Mouse (Mus musculus): ENCODE data around the gene Por. TPM values are rescaled to one million over a fixed set of nuclear protein-coding genes. Genes with fewer than 3 reads are reported as not detected.

The Por gene
- polyA plus RNA-seq, 2 experiments from 2014 or later, result 28.9 to 69.0 TPM

DNA sequence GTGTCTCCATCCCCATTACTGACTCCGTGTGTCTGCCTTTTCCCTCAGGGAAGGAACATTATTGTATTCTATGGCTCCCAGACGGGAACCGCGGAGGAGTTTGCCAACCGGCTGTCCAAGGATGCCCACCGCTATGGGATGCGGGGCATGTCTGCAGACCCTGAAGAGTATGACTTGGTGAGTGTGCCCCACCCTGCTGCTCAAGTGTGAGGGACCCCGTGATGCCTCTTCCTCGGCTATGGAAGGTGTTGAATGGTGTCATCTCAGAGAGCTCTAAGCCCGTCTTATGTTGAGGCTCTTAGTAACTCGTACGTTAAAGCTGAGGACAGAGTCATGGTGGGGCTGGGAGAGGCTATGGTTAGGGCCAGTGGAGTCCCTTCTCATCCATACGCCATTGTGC lies 59.5 kb downstream of the Por start:
- no peak for ATAC-seq

GRCm38 (mm10) chr5:135730278-135730677 lies 60.4 kb downstream of the Por start:
- ATAC-seq, result no peak

GRCm38 (mm10) chr5:135730916-135731315 lies 61.1 kb downstream of the Por start:
- no peak for ATAC-seq

GRCm38 (mm10) chr5:135731322-135731721 lies 61.5 kb downstream of the Por start:
- no peak for ATAC-seq

GRCm38 (mm10) chr5:135733071-135733470 lies 63.2 kb downstream of the Por start:
- no peak for ATAC-seq

DNA sequence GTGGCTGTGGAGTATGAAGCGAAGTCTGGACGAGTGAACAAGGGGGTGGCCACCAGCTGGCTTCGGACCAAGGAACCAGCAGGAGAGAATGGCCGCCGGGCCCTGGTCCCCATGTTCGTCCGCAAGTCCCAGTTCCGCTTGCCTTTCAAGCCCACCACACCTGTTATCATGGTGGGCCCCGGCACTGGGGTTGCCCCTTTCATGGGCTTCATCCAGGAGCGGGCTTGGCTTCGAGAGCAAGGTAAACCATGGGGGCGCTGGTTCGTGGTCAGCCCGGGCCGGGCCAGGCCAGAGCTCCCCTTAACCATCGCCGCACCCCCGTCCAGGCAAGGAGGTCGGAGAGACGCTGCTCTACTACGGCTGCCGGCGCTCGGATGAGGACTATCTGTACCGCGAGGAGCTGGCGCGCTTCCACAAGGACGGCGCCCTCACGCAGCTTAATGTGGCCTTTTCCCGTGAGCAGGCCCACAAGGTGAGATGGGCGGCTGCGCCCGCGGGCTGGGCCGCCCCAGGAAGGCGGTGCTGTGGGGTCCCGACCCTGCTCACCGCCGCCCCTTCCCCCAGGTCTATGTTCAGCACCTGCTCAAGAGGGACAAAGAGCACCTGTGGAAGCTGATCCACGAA lies 64.3 kb downstream of the Por start:
- ATAC-seq, result no peak

GRCm38 (mm10) chr5:135735741-135736140 lies 65.9 kb downstream of the Por start:
- ATAC-seq, result no peak

DNA sequence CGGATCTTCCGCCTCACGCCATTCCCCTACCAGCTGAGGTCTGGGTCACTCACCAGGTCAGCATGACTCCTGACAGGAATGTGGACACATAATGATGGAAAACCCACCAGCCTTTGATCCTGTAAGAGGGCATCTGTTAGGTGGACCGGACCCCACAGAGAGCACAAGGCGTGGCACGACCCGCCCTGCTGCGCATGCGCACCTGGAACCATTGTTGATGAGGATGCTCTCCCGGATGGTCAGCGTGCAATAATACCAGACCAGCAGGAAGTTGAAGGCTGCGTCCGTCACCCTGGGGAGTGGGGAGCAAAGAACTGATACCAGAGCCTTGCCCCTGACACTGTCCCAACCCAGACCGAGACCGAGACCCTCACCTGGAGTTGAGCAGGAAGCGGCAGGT lies 66.7 kb downstream of the Por start:
- no peak for ATAC-seq

GRCm38 (mm10) chr5:135737154-135737553 lies 67.3 kb downstream of the Por start:
- ATAC-seq, result no peak

DNA sequence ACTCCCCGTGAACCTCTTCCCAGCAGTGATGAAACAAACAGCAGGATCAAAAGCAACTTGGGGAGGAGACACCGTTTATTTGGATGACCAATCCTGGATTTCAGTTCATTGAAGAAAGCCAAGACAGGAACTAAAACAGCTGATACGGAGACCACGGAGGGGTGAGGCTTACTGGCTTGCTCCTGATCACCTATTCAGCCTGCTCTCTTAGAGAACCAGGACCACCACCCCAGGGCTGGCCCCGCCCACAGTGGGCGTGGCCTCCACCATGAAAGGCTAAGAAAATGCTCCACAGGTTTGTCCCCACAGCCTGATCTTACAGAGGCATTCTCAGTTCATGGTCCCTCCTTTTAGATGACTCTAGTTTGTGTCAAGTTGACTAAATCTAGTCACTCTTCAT lies 68.4 kb downstream of the Por start:
- no peak for ATAC-seq

DNA sequence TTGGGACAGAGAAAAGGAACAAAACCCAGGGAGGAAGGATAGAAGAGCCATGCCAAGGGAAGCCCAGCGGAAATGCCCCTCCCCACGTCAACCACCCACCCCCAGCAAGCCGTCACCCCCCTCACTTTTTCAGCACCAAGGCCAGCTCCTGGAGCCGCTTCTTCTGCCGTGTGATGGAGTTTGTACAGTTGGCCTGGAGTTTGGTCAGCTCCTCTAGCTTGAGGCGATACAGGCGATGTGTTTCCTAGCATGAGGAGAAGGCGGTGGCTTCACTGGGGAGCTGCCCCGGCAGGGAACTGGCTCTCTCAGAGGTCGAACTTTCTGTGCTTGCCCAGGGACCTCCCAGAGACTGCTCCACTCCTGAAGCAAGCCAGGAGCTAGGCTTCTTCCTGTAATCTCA lies 72.3 kb downstream of the Por start:
- ATAC-seq, result no peak

DNA sequence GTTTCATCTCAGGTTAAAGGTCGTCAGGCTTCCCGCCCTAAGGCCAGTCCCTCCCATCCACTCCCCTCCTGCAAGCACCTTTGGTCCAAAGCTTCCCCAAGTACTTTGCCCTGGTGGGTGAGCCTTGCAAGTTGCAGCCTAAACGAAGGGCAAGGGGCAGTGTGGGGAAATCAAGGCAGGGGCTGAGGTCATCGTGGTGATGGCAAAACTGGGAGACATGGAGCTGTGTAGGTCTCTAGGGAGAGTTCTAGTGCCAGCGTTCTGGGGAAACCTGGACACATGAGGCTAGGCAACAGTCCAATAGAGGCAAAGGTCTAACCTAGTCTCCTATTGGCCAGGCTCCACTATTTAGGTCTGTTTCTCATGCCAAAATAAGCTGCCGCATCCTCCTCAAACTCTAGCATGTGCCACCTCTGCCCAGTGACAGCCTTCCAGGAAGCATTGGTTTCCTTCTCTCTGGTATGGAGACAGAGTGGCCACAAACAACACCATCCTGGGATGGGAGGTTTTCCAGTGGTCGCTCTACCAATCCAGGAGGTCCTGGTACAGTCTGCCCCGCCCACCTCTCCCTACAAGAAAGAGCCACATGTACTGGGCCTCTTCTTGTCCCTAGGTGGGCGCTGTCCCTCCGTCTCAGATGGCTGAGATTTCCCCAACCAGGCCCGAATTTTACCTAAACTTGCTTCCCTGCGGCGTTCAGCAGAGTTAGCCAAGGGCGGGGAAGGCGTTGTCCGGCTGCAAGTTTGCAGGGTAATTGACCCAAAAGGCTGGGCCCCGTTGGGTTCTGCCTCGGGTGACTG lies 73.3 kb downstream of the Por start:
- ATAC-seq, result no peak

- peak; percentile 99 for ATAC-seq
These were observed 74.1 kb downstream of the Por start, which contains the start of gene Tmem120a for GRCm38 (mm10) chr5:135743741-135744609. Gene Tmem120a (minus strand): TSS chr5:135744448.

- ATAC-seq, result no peak
These were observed 74.9 kb downstream of the Por start for GRCm38 (mm10) chr5:135744742-135745141.

DNA sequence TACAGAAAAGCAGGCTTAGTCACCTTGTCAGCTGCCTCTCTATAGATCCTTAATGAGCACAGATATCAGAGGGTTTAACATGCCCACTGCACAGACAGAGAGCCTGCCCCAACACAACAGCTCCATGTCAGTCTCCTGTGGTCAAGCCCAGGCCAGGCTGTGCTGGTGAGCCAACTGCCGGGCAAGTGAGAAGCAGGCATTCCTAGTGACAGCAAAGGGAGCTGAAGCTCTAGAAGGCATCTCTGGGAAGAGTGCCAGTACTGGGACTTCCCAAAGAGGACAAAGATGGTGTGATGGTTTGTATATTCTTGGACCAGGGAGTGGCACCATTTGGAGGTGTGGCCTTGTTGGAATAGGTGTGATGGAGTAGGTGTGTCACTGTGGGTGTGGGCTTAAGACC lies 81.2 kb downstream of the Por start:
- no peak for ATAC-seq

DNA sequence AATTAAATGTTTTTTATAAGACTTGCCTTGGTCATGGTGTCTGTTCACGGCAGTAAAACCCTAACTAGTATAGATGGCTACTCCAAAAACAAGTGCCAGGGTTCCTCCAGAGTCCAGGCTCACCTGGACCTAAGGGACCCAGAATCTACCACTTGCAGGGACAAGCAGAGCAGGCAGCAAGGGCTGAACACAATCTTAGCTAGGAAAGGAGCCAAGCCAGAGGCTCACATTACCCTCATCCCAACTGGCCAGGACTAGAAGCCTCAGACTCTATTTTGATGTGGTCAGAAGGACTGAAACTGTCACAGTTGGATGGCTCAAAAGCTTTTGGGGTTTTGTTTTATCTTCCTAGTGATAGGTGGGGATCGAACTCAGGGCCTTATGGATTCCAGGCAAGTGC lies 81.8 kb downstream of the Por start:
- no peak for ATAC-seq

- no peak for ATAC-seq
These were observed 92.0 kb downstream of the Por start for GRCm38 (mm10) chr5:135761881-135762280.

- peak; percentile 79 for ATAC-seq
These were observed 93.7 kb downstream of the Por start for GRCm38 (mm10) chr5:135763526-135763925.

DNA sequence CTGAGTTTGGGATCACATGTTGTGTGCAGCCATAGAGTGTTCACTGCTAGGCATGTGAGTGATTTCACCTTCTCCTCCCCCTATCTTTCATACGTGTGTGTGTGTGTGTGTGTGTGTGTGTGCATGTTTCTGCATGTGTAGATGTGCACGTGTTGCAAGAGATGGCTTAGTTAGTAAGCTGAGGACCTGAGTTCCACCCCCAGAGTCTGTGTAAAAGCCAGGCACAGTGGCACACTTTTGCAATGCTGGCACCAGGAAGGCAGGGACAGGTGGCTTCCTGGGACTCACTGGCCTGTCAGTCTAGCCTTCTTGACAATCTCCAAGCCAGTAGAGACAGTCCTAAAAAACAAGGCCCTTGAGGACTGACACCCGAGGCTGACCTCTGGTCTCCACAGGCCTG lies 95.1 kb downstream of the Por start:
- no peak for ATAC-seq

- ATAC-seq, result no peak
These were observed 102.7 kb downstream of the Por start for GRCm38 (mm10) chr5:135772519-135772918.

DNA sequence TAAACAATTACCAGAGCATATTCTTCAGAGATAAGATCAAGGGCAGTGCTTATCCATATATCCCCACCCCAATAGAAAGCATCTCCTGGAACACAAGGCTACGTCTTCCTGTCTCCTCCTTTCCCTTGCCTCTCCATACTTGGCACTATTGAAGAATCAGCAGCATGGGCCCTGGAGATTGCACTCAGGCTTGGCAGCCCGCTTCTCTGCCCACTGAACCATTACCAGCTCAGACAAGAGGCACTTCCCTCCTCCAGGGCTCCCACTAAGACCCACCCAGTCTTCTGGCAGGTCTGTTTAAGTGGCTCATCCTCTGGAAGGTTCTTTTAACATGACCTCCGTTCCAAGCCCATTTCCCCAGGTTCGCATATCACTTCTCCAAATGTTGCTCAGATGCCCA lies 106.7 kb downstream of the Por start:
- no peak for ATAC-seq

- ATAC-seq, result no peak
These were observed 108.1 kb downstream of the Por start, which contains the start of gene Styxl1 for GRCm38 (mm10) chr5:135777796-135778470. Gene Styxl1 (minus strand): TSS chr5:135778385.

Measured in CD4-positive, CD25-positive, alpha-beta regulatory T cell, adult 4 months (primary cell).